Mouse (Mus musculus): ENCODE data around the gene Apba2.

DNA sequence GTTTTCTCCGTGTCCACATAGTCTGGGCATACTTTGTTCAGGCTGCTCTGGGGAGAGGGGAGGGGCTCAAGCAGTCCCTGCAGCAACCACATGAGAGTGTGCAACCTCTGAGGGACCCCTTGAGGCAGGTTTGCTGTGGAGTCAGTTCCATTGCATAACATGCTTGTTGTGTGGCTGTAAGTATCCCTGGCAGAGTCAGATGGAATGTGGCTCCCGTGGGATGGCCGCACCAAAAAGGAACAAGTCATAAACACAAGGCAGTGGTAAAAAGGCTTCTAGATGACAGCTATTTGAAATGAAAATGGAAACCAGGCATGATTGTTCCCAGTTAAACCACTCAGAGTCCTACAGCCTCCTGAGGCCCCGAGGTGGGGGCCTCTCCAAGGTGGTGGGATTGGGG, 69.4 kb downstream of the Apba2 start:
- TF ChIP-seq GATA1 (IDR thresholded peaks at IDR 0.05; ENCODE audit: borderline replicate concordance, low read length), result no peak
- TF ChIP-seq FLI1 (IDR thresholded peaks at IDR 0.05; ENCODE audit: low read length), result no peak
